Mouse (Mus musculus): ENCODE measurements at regions not wholly inside any gene's neighbourhood (a gene's known extent, or its start where the extent isn't known, plus 50 kb on each side); places are given as distances from the start of the nearest gene placed in this dataset.

GRCm38 (mm10) chr12:51118781-51119180 lies 229.1 kb upstream of the G2e3 start:
- DNase-seq = no peak

- DNase-seq = peak; percentile 47 to 83
Observed at GRCm38 (mm10) chr12:51118021-51118694, 229.7 kb upstream of the G2e3 start.

- DNase-seq = peak; percentile 46 to 59
Observed at GRCm38 (mm10) chr12:51117436-51118020, 230.3 kb upstream of the G2e3 start.

- DNase-seq = no peak
Observed at GRCm38 (mm10) chr12:51111811-51112210, 236.1 kb upstream of the G2e3 start.

- no peak for DNase-seq
Observed at GRCm38 (mm10) chr12:51108044-51108443, 239.8 kb upstream of the G2e3 start.

GRCm38 (mm10) chr12:51103541-51104042 lies 244.3 kb upstream of the G2e3 start:
- DNase-seq = no peak

- no peak for DNase-seq
Observed at GRCm38 (mm10) chr12:51101636-51102035, 246.2 kb upstream of the G2e3 start.

- DNase-seq = no peak
Observed at GRCm38 (mm10) chr12:51100868-51101267, 247.0 kb upstream of the G2e3 start.

GRCm38 (mm10) chr12:51095974-51096373 lies 251.9 kb upstream of the G2e3 start:
- DNase-seq = no peak

GRCm38 (mm10) chr12:51089324-51089723 lies 258.5 kb upstream of the G2e3 start:
- no peak for DNase-seq

- DNase-seq = no peak
Observed at GRCm38 (mm10) chr12:51081809-51082208, 266.1 kb upstream of the G2e3 start.

GRCm38 (mm10) chr12:51073503-51073902 lies 274.4 kb upstream of the G2e3 start:
- DNase-seq = no peak

- DNase-seq = no peak
Observed at GRCm38 (mm10) chr12:51060931-51061330, 286.9 kb upstream of the G2e3 start.

- DNase-seq = no peak
Observed at GRCm38 (mm10) chr12:51058569-51058968, 289.3 kb upstream of the G2e3 start.

- no peak for DNase-seq
Observed at GRCm38 (mm10) chr12:51058104-51058503, 289.8 kb upstream of the G2e3 start.

- DNase-seq = no peak
Observed at GRCm38 (mm10) chr12:51047116-51047515, 300.7 kb upstream of the G2e3 start.

GRCm38 (mm10) chr12:51045437-51045836 lies 302.4 kb upstream of the G2e3 start:
- peak in 1 of 2 experiments; percentile 2 for DNase-seq

GRCm38 (mm10) chr12:51045020-51045419 lies 302.8 kb upstream of the G2e3 start:
- peak in 1 of 2 experiments; percentile 13 for DNase-seq

GRCm38 (mm10) chr12:51032193-51032592 lies 315.7 kb upstream of the G2e3 start:
- no peak for DNase-seq

- DNase-seq = no peak
Observed at GRCm38 (mm10) chr12:51028601-51029174, 319.2 kb upstream of the G2e3 start.

GRCm38 (mm10) chr12:51026046-51026445 lies 321.8 kb upstream of the G2e3 start:
- no peak for DNase-seq

GRCm38 (mm10) chr12:51025531-51025930 lies 322.3 kb upstream of the G2e3 start:
- DNase-seq = no peak

- DNase-seq = no peak
Observed at GRCm38 (mm10) chr12:51024057-51024743, 323.7 kb upstream of the G2e3 start.

- DNase-seq = no peak
Observed at GRCm38 (mm10) chr12:51018185-51018584, 329.7 kb upstream of the G2e3 start.

Data from kidney, adult 8-10 months (tissue).